Mouse (Mus musculus): ENCODE results near the gene Ranbp3l.
A peak's percentile ranks its signal among the peaks of the same experiment; 100 is the strongest.

Ranbp3l gene

DNA sequence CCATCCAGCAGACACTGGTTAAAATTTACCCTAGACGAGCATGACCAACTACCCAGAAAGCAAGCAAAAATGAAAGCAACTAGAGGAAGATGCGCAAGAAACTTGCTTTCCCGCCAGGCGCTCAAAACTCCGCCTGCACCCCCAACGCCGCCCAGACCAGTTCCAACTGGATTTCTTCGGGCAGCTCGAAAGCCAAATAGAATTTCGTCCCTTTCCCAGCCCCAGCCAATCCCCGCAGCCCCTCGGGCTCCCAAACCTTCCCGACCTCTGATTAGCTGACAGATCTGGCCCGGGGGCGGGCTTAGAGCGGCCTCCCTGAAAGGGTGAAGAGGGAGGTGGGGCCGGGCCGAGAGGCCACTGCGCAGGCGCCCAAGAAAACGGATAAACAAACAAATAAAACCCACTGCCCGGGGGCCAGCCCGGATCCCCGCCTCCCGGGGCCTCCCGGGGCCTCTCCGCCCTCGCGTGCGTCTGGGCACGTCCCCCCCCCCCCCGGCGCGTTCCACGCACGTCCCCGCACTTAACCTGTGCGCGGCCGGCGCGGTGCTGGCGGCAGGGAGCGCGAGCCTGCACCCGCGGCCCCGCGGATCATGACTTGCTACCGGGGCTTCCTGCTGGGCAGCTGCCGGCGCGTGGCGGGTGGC, 103.3 kb downstream of the Ranbp3l start, which contains the start of gene Nadk2:
Gene Nadk2 (plus strand): TSS at position 349 of the 644 bp plus-strand sequence.
- peak; percentile 97 for DNase-seq (ENCODE audit: low spot score)

DNA sequence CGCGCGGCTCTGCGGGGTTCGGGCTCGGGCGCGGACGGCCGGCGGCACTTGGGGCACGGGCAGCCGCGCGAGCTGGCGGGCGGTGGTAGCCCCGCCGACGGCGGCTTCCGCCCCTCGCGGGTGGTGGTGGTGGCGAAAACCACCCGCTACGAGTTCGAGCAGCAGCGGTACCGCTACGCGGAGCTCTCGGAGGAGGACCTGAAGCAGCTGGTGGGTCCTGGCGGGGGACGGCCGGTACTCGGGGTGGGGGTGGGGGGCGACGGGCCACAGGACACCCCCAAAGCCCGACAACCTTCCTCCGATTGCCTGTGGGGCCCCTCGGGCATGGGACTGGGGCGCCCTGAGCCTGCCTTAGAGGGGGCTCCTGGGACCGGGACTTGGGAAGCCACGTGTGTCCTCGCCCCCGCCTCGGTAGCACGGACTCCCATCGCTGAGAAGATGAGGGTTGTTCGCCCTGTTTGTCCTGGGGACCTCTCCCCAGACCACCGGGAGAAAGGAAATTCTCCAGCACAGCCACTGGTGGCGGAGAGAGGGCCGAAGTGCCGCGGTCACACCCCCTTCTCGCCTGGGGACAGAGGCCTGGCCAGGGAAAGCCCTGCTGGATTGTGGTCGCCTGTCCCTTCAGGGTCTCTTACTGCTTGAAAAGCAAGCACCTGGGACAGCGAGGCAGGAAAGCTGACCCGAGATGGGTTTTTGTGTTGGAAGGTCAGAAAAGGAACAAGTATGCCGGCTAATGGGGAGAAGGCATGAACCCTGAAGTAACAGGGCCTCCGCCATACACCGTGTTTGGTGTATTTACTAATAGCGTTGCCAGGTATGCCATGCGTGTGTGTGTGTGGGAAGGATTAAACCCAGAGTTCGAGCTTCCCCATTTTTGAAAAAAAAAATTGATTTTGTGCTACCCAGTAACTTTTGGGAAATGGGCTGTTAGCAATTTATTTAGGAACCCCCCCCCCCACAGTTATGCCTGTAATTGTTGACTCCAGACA, 104.1 kb downstream of the Ranbp3l start:
- peak; percentile 48 for DNase-seq (ENCODE audit: low spot score)

DNA sequence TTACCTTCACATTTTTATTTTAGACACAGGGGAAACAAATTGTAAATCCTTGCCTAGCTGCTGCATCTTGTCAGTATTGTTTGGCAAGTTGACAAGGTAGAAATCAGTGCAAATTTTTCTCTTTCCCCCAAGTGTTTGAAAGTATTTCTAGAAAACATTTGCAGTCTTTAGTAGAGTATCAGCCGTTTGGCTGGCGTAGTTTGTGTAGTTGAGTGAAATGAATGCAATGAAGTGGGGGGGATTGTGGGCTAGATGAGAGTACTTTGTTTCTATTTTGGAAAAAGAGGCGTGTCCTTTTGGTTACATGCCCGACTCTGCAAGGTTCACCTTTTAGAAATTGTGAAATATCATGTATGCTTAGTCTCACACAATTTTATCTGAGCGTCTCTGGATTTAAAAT, 104.9 kb downstream of the Ranbp3l start:
- DNase-seq (ENCODE audit: low spot score): no peak

DNA sequence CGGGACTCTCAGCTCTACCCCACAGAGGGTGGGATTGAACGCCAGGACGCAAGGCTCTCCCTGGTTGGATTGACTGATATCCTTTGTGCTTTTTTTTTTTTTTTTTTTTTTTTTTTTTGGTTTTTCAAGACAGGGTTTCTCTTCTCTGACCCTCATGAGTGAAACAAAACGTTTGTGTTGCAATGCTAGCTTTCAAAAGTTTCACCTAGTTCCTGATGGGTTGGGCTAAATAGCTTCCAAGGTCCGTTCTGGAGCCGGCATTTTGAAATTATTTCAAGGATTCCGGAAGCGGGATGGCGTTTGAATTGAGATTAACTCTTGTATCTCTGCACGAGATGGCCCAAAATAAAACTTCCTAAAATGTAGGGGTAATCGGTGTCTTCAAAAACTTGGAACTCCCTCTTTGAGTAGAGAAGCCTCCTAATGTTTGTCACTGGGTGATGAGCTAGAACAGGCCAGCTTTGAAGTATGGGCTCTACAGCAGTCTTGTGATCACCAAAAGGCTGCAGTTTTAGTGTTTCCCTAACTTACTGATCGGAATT, 105.4 kb downstream of the Ranbp3l start:
- DNase-seq (ENCODE audit: low spot score): no peak

DNA sequence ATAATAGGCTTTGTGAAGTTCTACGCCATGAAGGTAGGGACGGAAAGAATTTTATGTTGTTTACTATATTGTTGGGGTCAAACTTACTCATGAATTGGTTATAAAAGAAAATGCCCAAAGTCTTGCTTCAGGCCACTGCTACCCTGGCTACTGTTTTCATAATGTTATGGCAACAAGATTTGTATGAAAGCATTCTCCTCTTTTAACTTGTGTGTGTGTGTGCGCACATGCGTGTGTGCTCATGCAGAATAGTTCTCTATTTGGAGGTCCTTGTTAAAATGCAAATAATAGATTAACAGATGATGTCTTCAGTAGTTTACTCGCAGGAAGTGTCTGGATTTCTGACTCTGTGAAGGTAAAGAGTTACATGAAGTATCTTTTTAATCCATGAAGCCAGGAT, 105.9 kb downstream of the Ranbp3l start:
- no peak for DNase-seq (ENCODE audit: low spot score)

DNA sequence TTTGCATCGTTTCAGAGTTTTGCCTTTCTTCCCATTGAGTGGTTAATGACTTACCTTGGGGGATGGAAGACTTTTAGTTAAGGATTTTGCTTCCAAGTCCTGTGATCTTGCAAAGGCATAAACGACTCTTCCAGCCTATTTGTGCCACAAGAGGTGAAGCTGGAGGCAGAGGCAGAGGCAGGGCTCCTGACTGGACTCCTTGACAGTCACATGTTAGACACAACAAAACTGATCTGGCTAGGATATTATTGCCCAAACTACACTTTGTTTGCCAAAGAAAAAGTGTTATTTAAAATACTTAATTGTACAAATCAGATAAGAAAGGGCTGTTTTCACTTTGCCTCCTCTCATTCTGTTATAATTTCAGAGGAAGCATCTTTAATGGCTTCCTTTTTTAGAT, 106.4 kb downstream of the Ranbp3l start:
- no peak for DNase-seq (ENCODE audit: low spot score)

DNA sequence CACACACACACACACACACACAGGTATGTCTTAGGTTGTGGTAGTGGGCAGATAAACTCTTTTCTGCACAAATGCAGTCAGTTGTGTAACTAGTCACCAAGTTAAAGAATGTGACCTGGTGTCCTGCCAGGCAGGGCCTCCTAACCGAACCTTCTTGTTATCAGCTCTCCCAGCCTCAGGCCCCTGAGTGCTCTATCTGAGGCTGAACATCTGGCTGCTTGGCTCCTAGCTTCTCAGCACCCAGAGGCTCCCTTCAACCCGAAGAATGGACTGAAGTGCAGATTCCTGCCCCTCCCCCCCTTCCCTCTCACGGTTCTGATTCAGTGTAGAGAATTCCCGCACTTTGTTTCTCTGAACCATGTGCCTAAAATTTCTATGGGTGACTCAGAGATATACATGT, 106.9 kb downstream of the Ranbp3l start:
- DNase-seq (ENCODE audit: low spot score): no peak

DNA sequence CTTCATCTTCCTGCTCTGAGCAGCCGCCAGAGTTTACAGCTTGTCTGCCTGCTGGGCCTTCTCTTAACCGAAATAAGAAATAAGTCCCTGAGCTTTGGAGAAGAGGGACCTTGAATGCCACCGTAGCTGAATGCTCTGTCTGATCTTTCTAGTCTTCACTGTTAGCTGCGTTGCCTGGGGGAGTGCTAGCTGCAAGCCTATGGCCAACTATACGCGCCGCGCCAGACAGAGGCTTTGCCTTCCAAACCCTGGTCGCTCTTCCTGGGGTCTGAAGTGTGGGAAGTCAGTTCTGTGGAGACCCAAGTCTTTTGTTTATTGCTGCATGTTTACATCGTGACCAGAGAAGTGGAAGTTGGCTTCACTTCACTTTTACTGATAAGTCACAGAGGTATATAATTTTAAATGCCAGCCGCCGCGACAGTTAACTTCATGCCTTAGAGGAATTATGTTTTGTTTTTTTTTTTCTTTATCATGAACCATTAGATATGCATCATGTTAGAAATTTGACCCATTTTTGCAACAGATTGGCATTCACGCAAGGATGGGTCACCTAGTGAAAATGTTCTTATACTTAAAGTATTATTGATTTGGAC, 108.0 kb downstream of the Ranbp3l start:
- DNase-seq (ENCODE audit: low spot score): no peak

DNA sequence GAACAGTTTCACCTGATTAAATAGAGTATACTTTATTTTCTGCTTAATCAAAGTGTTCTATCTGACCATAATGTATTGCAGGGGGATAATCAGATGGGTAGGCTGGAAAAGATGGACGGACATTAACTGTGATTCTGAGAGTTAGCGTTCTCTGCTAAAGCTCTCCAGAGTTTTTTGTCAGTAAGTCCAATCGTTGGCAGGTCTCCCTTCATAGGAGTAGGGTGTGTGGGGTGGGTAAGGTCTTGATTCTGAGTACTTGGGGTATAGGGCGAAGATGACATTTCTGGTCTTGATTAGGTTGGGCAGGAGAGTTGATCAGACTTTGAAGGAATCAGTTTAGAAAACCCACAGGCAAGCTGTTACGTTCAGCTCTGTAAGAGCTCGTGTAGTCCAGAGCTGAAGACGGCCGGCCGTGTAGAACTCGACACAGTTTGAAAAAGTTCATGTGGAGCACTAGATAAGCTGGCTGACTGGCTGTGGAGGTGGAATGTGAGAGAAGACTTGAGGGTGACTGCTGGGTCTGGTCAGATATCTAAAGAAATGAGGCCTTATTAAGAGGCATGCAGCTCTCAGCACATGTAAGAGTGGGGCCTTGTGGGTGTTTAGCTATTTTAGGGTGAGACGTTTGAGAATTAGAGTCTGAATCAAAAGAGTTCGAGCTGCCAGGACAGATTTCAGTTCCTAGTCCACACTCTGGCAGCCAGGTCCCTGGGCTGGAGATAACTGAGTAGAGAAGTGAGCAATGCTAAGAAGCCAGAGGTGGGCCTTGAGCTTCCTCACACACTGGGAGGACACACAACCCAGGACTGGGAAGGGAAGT, 110.9 kb downstream of the Ranbp3l start:
- no peak for DNase-seq (ENCODE audit: low spot score)

DNA sequence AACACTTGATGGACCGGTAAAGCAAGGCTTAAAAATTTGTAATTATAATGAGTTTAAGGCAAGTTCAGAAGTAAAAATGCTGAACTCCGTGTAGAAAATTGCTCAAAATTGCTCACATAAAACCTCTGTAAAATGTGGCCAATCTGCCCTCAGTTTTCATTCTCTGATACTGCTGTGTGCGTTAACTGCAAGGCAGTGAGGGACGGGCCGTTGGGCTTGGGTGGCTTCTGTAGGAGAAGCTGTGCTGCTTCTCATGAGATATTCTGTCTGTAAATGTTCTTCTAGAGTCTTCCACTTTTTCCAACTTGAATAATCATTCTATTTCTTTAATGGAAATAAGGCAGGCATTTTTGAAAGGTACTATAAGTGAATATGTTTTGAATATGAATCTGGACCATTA, 111.9 kb downstream of the Ranbp3l start:
- no peak for DNase-seq (ENCODE audit: low spot score)

DNA sequence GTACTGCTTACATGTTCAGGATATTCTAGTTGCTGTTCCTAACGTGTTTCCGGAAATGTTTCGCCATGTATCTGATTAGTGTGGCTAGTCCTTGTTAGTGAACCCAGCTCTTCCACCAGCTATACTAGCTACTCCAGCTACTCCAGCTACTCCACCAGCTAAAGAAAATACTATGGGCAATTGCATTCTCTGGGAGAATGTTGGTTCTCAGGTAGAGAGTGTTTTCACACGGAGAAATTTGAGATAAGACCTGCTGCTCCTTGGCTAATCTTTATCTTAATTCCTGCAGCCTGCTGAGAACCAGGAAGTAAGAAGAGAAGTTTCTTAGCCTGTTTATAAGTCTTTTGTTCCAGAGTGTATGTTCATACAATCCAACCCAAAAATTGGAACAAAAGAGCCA, 112.5 kb downstream of the Ranbp3l start:
- DNase-seq (ENCODE audit: low spot score): no peak

DNA sequence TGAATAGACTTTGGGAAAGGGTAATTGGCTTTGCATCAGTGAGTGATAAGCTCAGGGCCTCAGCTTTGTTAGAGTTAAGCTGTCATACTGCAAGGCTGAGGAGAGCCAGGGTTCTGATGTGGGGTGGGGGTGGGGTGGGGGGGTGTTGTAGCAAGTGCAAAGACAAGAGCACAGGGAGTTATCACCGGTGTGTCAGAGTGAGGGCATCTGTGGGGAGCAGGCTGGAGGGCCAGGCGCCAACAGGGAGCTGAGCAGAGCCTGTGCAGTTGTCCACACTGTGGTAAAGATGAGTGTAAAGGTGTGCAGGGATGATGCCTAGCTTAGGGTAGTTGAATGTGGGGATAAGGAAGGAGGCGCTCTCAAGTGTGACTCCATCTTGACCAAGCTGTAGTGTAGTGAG, 113.5 kb downstream of the Ranbp3l start:
- no peak for DNase-seq (ENCODE audit: low spot score)

DNA sequence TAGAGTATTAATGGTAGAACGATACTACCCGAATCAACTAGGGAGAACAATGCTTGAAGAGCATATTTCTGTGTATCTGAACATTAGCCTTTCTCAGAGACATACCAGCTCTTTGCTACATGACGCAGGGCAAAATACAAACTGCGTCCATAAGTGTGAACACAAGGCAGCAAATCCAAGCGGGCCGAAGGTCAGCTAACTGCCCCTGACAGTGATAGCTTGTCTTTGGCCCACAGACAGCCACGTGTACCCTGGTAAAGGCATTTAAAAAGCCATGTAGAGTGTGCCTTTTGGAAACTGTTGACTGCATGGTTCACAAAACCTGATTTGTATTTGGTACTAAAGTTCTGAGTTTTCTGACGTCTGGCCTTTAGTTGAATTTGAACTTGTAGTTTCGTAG, 115.0 kb downstream of the Ranbp3l start:
- no peak for DNase-seq (ENCODE audit: low spot score)

DNA sequence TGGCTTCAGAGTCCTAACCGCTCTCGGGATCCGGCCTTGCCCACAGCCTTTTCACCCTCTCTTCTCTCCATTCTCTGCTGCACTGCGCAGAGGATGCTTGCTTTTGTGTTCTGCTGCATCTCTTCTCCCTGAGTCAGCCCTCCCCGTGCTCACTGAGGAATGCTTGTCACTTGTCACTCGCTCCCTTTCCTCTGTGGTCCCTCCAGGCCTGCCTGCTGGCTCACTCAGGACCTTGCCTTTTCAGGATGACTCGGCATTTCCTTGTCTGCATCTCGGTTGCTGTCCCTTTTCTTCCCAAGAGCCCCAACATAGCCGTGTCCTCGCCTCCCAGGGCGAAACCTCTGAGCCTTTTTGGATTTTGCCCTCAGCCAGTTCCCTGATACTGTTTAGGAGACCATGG, 119.1 kb downstream of the Ranbp3l start:
- DNase-seq (ENCODE audit: low spot score): no peak

DNA sequence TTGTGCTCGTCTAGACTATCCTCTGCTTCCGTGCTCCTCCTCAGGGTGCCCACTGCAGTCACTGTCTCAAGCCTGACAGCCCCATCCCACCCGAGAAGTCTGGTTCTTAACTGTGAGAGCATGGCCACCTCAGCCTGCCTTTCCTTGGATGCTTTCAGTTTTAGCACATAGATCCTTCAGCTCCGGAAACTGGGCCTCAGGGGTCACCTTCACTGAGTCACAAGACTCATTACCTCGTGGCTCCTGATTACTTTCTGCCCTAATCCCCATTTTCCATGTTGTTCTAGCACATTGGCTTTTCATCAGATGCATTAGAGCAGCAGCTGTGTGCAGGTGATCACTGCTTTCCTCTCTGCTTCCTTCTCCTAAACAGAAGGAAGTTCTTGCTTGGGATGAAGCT, 119.7 kb downstream of the Ranbp3l start:
- DNase-seq (ENCODE audit: low spot score): no peak

DNA sequence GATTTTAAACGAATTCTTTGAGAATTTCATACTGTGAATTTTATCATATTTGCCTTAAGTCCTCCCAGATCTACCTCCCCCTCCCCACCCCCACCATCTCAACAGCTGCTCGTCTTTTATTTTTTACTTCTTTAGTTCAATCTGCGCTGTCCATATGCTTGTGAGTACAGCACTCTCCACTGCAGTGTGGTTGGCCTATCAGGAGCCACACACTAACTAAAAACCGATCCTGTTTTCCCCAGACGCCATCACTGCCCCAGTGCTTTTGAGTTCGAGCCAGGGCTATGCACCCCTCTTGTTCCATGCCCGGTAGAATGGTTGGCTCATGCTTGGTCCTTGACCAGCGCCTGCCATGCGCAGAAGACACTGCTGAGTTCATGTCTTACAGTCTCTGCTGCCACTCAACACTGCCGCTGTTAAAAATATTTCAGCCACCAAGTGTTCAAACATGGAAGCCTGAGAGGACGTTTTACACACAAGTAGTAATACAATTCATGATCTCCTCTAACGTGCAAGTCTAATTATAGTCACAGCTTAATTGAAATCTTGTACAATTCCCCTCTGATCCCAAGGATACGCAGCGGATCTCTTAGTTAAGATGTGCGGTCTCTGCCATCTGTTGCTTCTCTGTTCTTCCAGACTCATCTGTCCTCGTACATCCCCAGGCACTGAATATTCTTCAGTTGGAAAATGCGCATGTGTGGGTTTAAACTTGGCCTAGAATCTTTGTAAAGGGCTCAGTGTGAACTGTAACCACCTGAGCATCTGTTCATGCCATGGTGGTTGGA, 120.3 kb downstream of the Ranbp3l start:
- no peak for DNase-seq (ENCODE audit: low spot score)

DNA sequence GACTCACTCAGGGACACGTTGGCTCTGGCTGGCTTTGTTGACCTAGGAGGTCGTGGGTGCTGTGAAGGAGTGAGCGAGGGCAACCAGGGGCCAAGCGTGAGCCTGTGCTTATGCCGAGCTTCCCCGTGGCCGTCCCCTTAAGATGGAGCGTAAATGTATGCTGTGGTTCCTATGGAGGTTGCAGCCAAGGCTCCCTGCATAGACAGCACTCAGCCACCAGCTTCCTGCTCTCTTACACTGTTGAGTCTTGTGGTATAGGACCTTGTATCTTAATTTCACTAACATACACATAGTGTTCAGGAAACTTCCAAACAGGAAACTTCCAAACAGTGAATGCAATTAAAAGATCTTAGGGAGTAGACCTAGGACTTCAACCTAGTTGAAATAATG, 120.9 kb downstream of the Ranbp3l start:
- DNase-seq (ENCODE audit: low spot score): no peak

DNA sequence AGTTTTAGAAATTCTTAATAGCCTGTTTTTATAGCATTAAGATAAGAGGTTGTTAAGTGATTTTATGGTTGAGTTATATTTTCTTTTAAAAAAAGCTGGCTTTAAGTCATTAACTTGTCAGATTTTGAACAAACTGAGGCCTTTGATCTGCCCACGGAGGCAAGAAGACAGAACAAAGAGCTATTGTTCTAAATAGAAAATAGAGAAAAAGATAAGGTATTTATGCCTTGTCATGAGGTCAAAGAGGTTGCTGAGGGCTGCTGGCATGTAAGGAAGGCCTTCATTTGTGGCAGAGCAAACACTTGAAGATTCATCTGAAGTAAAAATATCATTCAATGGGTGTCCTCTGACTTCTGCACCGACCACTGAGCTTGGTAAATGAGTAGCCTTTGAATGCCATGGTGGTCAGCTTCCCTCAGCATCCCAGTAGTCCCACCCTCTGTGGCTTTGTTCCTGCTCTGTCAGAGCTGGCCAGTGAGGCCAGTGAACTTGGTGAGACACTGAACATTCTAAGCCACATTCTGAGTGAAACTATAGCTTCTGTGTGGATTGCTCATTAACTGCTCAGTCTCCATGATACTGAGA, 121.5 kb downstream of the Ranbp3l start:
- DNase-seq (ENCODE audit: low spot score): no peak

DNA sequence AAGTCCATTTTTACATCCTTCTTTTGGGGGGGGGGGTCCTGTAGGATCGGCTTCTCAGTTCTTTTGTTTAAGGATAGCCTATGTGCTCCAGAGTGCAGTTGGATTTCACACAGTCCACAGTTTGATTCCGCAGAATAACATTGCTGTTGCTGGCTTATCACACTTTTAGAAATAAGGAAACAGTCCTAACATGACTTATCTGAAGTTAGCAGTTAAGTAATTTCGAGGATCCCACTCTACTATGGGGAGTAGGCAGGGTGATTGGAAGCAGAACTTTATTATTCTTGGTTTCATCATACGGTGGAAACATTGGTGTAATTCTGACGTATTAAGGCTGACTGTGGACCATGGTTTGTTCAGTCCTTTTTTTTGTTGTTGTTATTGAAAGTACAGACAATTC, 122.9 kb downstream of the Ranbp3l start:
- no peak for DNase-seq (ENCODE audit: low spot score)

DNA sequence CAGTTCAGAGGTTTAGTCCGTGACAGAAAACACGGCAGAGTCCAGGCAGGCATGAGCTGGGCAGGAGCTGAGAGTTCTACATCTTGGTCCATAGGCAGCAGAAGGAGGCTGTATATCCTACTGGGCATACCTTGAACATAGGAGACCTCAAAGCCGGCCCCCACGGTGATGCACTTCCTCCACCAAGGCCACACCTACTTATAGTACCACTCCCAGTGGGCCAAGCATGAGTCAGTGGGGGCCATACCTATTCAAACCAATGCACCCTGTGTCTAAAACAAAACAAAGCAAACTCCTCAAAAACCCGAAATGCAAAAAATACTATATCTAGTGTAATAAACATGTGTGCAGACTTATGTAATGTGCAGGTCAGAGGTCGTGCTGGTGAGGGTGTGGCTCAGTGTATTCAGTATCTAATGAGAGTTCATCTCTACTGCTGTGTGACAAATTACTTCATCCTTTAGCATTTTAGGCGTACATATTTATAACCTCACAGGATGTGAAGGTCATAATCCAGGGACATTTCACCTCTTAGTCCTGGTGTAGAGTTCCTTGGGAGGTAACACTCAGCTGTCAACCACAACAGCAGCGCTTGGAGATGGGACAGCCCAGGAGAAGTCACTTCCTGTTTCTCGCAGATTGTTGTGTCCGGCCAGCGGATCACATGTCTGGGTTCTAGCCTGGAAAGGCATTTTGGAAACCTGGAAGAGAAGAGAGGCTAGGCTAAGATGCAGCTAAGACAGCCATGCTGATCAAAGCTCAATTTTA, 126.0 kb downstream of the Ranbp3l start:
- no peak for DNase-seq (ENCODE audit: low spot score)
